Mouse (Mus musculus): ENCODE results near the gene Pomc.

DNA sequence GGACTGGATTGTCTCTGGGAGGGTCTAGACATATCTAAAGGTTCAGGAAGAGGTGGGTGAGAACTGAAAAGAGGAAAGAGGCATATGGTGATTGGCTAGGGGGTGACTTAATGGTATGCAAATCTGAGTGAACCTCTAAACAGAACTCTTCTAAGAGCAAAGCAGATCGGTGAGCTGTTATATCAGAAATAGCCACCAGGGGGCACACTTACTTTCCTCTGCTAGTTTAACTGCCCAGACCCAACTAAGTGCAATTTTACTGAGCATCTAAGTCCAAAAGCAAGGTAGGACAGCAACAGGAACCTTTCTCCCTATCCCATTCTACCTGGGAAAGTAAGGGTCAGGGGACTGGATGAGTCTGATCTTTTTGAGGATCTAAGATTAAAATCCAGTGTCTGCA, 29.0 kb downstream of the Pomc start:
- TF ChIP-seq ZNF384 (IDR thresholded peaks at IDR 0.05; ENCODE audit: low read depth, low read length) (no peak), CHD2 (IDR thresholded peaks at IDR 0.05; ENCODE audit: low read depth, low read length) (no peak)

Measured in ES-E14 (cell line).